Mouse (Mus musculus): ENCODE results near the gene Ptgfrn. TPM values are rescaled to one million over a fixed set of nuclear protein-coding genes. Genes with fewer than 3 reads are reported as not detected.

The Ptgfrn gene
- polyA plus RNA-seq, 1 experiment from 2014 or later, result 4.0 TPM

GRCm38 (mm10) chr3:101099701-101100357, 10.2 kb downstream of the Ptgfrn start:
- Histone ChIP-seq H3K4me1 (peaks cover 83% of the 10 kb centered on the region), H3K4me2 (no peak overlapping the region), H3K4me3 (no peak overlapping the region), H3K27me3 (no peaks in the 10 kb centered on the region), H3K36me3 (ENCODE audit: poor library complexity, severe bottlenecking) (no peaks in the 10 kb centered on the region), H3K27ac (no peak overlapping the region), H3K9me3 (replicated peaks) (no peaks in the 10 kb centered on the region), H3K9ac (no peak overlapping the region)
- 81% methylated on average over 9 of the region's 9 CpGs for WGBS
- no peak for ATAC-seq

- Histone ChIP-seq H3K9ac (no peak overlapping the region), H3K9me3 (replicated peaks) (no peaks in the 10 kb centered on the region), H3K36me3 (ENCODE audit: poor library complexity, severe bottlenecking) (no peaks in the 10 kb centered on the region), H3K27ac (peak overlapping the region; percentile 37; the same call in 1 of the 2 replicates), H3K4me1 (peaks cover 73% of the 10 kb centered on the region), H3K27me3 (no peaks in the 10 kb centered on the region), H3K4me2 (no peak overlapping the region), H3K4me3 (no peak overlapping the region)
- ATAC-seq, result peak; percentile 55
- WGBS, result 58% methylated on average over 4 of the region's 4 CpGs
Observed at GRCm38 (mm10) chr3:101098073-101098472, 12.0 kb downstream of the Ptgfrn start.

- 50% methylated on average over 9 of the region's 9 CpGs for WGBS
- no peaks in the 10 kb centered on the region for H3K36me3 ChIP-seq (ENCODE audit: poor library complexity, severe bottlenecking)
- no peak overlapping the region for H3K4me2 ChIP-seq
- no peaks in the 10 kb centered on the region for H3K9me3 ChIP-seq (replicated peaks)
- ATAC-seq, result peak; percentile 86
- H3K4me3 ChIP-seq, result no peak overlapping the region
- peaks cover 70% of the 10 kb centered on the region for H3K4me1 ChIP-seq
- no peaks in the 10 kb centered on the region for H3K27me3 ChIP-seq
- peak overlapping the region; percentile 37 for H3K27ac ChIP-seq
- no peak overlapping the region for H3K9ac ChIP-seq
Observed at GRCm38 (mm10) chr3:101097146-101097800, 12.8 kb downstream of the Ptgfrn start.

- H3K9me3 ChIP-seq (replicated peaks), result no peaks in the 10 kb centered on the region
- H3K27ac ChIP-seq, result 0 out of 2 replicates have a peak overlapping the region, but pooled peaks have one; percentile 4
- no peak overlapping the region for H3K9ac ChIP-seq
- H3K4me2 ChIP-seq, result no peak overlapping the region
- 65% methylated on average over 5 of the region's 5 CpGs for WGBS
- peak; percentile 37; the same call in 1 of the 2 replicates for ATAC-seq
- H3K4me3 ChIP-seq, result no peak overlapping the region
- no peaks in the 10 kb centered on the region for H3K36me3 ChIP-seq (ENCODE audit: poor library complexity, severe bottlenecking)
- H3K27me3 ChIP-seq, result no peaks in the 10 kb centered on the region
- H3K4me1 ChIP-seq, result peaks cover 63% of the 10 kb centered on the region
Observed at GRCm38 (mm10) chr3:101095761-101096449, 14.2 kb downstream of the Ptgfrn start.

- H3K36me3 ChIP-seq (ENCODE audit: poor library complexity, severe bottlenecking), result no peaks in the 10 kb centered on the region
- no peak overlapping the region for H3K4me2 ChIP-seq
- H3K9me3 ChIP-seq (replicated peaks), result no peaks in the 10 kb centered on the region
- H3K4me1 ChIP-seq, result peaks cover 36% of the 10 kb centered on the region
- no peaks in the 10 kb centered on the region for H3K27me3 ChIP-seq
- H3K27ac ChIP-seq, result no peak overlapping the region
- H3K9ac ChIP-seq, result no peak overlapping the region
- no peak overlapping the region for H3K4me3 ChIP-seq
- no peak for ATAC-seq
- WGBS, result 83% methylated on average over 13 of the region's 13 CpGs
Observed at GRCm38 (mm10) chr3:101092202-101092601, 17.9 kb downstream of the Ptgfrn start.

- H3K4me2 ChIP-seq, result no peak overlapping the region
- H3K36me3 ChIP-seq (ENCODE audit: poor library complexity, severe bottlenecking), result no peaks in the 10 kb centered on the region
- 76% methylated on average over 7 of the region's 7 CpGs for WGBS
- H3K27me3 ChIP-seq, result no peaks in the 10 kb centered on the region
- H3K9ac ChIP-seq, result no peak overlapping the region
- no peak overlapping the region for H3K27ac ChIP-seq
- no peak overlapping the region for H3K4me3 ChIP-seq
- H3K9me3 ChIP-seq (replicated peaks), result no peaks in the 10 kb centered on the region
- no peak; the same call in 1 of the 2 replicates for ATAC-seq
- peaks cover 5% of the 10 kb centered on the region; the same call in 1 of the 2 replicates for H3K4me1 ChIP-seq
Observed at GRCm38 (mm10) chr3:101086584-101087445, 23.3 kb downstream of the Ptgfrn start.

- Histone ChIP-seq H3K36me3 (ENCODE audit: poor library complexity, severe bottlenecking) (peaks cover 32% of the 10 kb centered on the region), H3K4me2 (no peak overlapping the region), H3K27ac (no peak overlapping the region), H3K27me3 (no peaks in the 10 kb centered on the region), H3K9me3 (replicated peaks) (no peaks in the 10 kb centered on the region), H3K4me3 (no peak overlapping the region), H3K9ac (no peak overlapping the region), H3K4me1 (no peaks in the 10 kb centered on the region)
- ATAC-seq, result no peak
- WGBS, result 92% methylated on average over 4 of the region's 4 CpGs
Observed at GRCm38 (mm10) chr3:101080925-101081324, 29.2 kb downstream of the Ptgfrn start.

- ATAC-seq, result no peak
- Histone ChIP-seq H3K4me3 (no peak overlapping the region), H3K9me3 (replicated peaks) (no peaks in the 10 kb centered on the region), H3K27me3 (no peaks in the 10 kb centered on the region), H3K4me1 (peaks cover 3% of the 10 kb centered on the region; the same call in 1 of the 2 replicates), H3K9ac (no peak overlapping the region), H3K27ac (no peak overlapping the region), H3K4me2 (no peak overlapping the region), H3K36me3 (ENCODE audit: poor library complexity, severe bottlenecking) (peaks cover 48% of the 10 kb centered on the region)
- WGBS, result 100% methylated on average over 1 of the region's 1 CpGs
Observed at GRCm38 (mm10) chr3:101078344-101078743, 31.7 kb downstream of the Ptgfrn start.

- H3K27ac ChIP-seq, result no peak overlapping the region
- no peak for ATAC-seq
- no peaks in the 10 kb centered on the region for H3K27me3 ChIP-seq
- peaks cover 10% of the 10 kb centered on the region for H3K4me1 ChIP-seq
- H3K4me3 ChIP-seq, result no peak overlapping the region
- H3K36me3 ChIP-seq (ENCODE audit: poor library complexity, severe bottlenecking), result peaks cover 50% of the 10 kb centered on the region
- no peaks in the 10 kb centered on the region for H3K9me3 ChIP-seq (replicated peaks)
- no peak overlapping the region for H3K4me2 ChIP-seq
- 88% methylated on average over 6 of the region's 6 CpGs for WGBS
- no peak overlapping the region for H3K9ac ChIP-seq
Observed at GRCm38 (mm10) chr3:101077710-101078100, 32.4 kb downstream of the Ptgfrn start.

GRCm38 (mm10) chr3:101076966-101077709, 32.9 kb downstream of the Ptgfrn start:
- H3K9me3 ChIP-seq (replicated peaks), result no peaks in the 10 kb centered on the region
- no peak overlapping the region for H3K4me3 ChIP-seq
- no peak overlapping the region for H3K27ac ChIP-seq
- H3K4me2 ChIP-seq, result no peak overlapping the region
- H3K36me3 ChIP-seq (ENCODE audit: poor library complexity, severe bottlenecking), result peaks cover 53% of the 10 kb centered on the region
- peaks cover 16% of the 10 kb centered on the region for H3K4me1 ChIP-seq
- H3K27me3 ChIP-seq, result no peaks in the 10 kb centered on the region
- 95% methylated on average over 25 of the region's 25 CpGs for WGBS
- H3K9ac ChIP-seq, result no peak overlapping the region
- no peak for ATAC-seq

GRCm38 (mm10) chr3:101075866-101076265, 34.2 kb downstream of the Ptgfrn start:
- no peak overlapping the region for H3K27ac ChIP-seq
- no peaks in the 10 kb centered on the region for H3K9me3 ChIP-seq (replicated peaks)
- H3K4me3 ChIP-seq, result no peak overlapping the region
- ATAC-seq, result no peak
- H3K36me3 ChIP-seq (ENCODE audit: poor library complexity, severe bottlenecking), result peaks cover 53% of the 10 kb centered on the region
- WGBS, result 92% methylated on average over 3 of the region's 3 CpGs
- no peak overlapping the region for H3K9ac ChIP-seq
- H3K4me2 ChIP-seq, result no peak overlapping the region
- H3K4me1 ChIP-seq, result peaks cover 28% of the 10 kb centered on the region
- H3K27me3 ChIP-seq, result no peaks in the 10 kb centered on the region
